Mouse (Mus musculus): ENCODE data around the gene Olfr597.
"Not testable (repeated sequence)": the region's sequence is repeated elsewhere in the genome, so short reads cannot be mapped to it uniquely, and the experiment has no call there.

Gene Olfr597

GRCm38 (mm10) chr7:103316015-103316414, at the start of gene Olfr597:
Gene Olfr597 (plus strand): TSS chr7:103316315.
- DNase-seq (ENCODE audit: low read depth, low spot score), result not testable (repeated sequence)

GRCm38 (mm10) chr7:103305348-103305747, 10.8 kb upstream of the Olfr597 start, which contains the start of gene Olfr596:
Gene Olfr596 (plus strand): TSS chr7:103305648.
- not testable (repeated sequence) for DNase-seq (ENCODE audit: low read depth, low spot score)

- no peak for DNase-seq (ENCODE audit: low read depth, low spot score)
Measured at GRCm38 (mm10) chr7:103323268-103323667, 7.2 kb downstream of the Olfr597 start, which contains the start of gene Olfr598. Gene Olfr598 (plus strand): TSS chr7:103323568.

- DNase-seq (ENCODE audit: low read depth, low spot score), result no peak
Measured at GRCm38 (mm10) chr7:103335617-103336016, 19.5 kb downstream of the Olfr597 start, which contains the start of gene Olfr599. Gene Olfr599 (plus strand): TSS chr7:103335917.

GRCm38 (mm10) chr7:103349569-103349968, 33.5 kb downstream of the Olfr597 start, which contains the start of gene Olfr600:
Gene Olfr600 (minus strand): TSS chr7:103349669.
- DNase-seq (ENCODE audit: low read depth, low spot score), result no peak

GRCm38 (mm10) chr7:103362555-103362954, 46.4 kb downstream of the Olfr597 start, which contains the start of gene Olfr601:
Gene Olfr601 (minus strand): TSS chr7:103362655.
- DNase-seq (ENCODE audit: low read depth, low spot score), result no peak

All from brain, adult 2 months (tissue).